ENCODE assay signal across 8 mouse cellular contexts in genomic region chr11:61871881-61872280, GRCm38 (mm10).
"Had no signal": no experiment of that assay in that cellular context is flagged by ENCODE, and none has a peak within 500 bp of the region (broad histone marks: within the 10 kb centered on the region; RNA-seq: fewer than 3 reads in every experiment).

No protein-coding gene starts in this region.

- DNase-seq: liver, postnatal 0 days; lung, adult 2 months; lung, postnatal 14 days; lung, postnatal 36 days; right cerebral cortex, postnatal 14 days; thymus, adult 2 months; thymus, postnatal 25 days; thymus, postnatal 4 days had no signal
